In the genomic region with DNA sequence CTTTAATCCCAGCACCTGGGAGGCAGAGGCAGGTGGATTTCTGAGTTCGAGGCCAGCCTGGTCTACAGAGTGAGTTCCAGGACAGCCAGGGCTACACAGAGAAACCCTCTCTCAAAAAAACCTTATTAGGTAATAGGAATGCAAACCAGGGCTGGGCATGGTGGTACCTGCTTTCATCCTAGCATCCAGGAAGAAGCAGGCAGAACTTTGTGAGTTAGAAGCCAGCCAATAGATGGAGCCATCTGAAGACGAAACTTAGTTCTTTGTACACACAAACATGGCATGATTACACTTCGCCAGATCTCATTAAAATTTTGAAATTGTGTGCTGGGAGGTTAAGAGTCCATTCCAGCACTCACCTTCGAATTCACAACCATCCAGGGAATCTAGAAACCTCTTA, we compare ENCODE assay signal across 21 mouse cellular contexts. TPM values are rescaled to one million over a fixed set of nuclear protein-coding genes. Genes with fewer than 3 reads are reported as not detected.
DNase-seq lines count a peak whose midpoint lies in the region; ATAC-seq and TF ChIP-seq lines count a peak whose summit lies in the region.
"Had no signal": no experiment of that assay in that cellular context is flagged by ENCODE, and none has a peak within 500 bp of the region (broad histone marks: within the 10 kb centered on the region; RNA-seq: fewer than 3 reads in every experiment).

No protein-coding gene starts in this region.

- H3K4me3 ChIP-seq in liver, adult 2 months (ENCODE audit: insufficient read depth, low read depth, low read length): no peak overlapping the region
- H3K4me3 ChIP-seq in liver, embryonic 12.5 days: no peak overlapping the region
- H3K4me3 ChIP-seq in intestine, embryonic 15.5 days (replicated peaks): no peak overlapping the region
- H3K4me3 ChIP-seq: embryonic facial prominence, embryonic 12.5 days; heart, embryonic 10.5 days; lung, embryonic 15.5 days; stomach, embryonic 15.5 days had no signal

- no peak overlapping the region for H3K27ac ChIP-seq in liver, adult 2 months (replicated peaks; ENCODE audit: insufficient read depth, low read depth, low read length)
- no peak overlapping the region for H3K27ac ChIP-seq in liver, embryonic 12.5 days
- H3K27ac ChIP-seq in intestine, embryonic 15.5 days: no peak overlapping the region
- H3K27ac ChIP-seq: embryonic facial prominence, embryonic 12.5 days; heart, embryonic 10.5 days; kidney, postnatal 0 days; lung, embryonic 15.5 days; stomach, embryonic 15.5 days had no signal

- peaks cover 8% of the 10 kb centered on the region for H3K36me3 ChIP-seq in liver, adult 2 months (ENCODE audit: control insufficient read depth, insufficient read depth, low read length)
- peaks cover 11% of the 10 kb centered on the region for H3K36me3 ChIP-seq in liver, embryonic 12.5 days
- no peaks in the 10 kb centered on the region for H3K36me3 ChIP-seq in intestine, embryonic 15.5 days
- H3K36me3 ChIP-seq: stomach, embryonic 15.5 days had no signal

- no peak for TF ChIP-seq CTCF in liver, adult 2 months (IDR thresholded peaks at IDR 0.05; ENCODE audit: low read depth, low read length)

- no peak overlapping the region for H3K4me2 ChIP-seq in liver, embryonic 12.5 days
- H3K4me2 ChIP-seq in intestine, embryonic 15.5 days (replicated peaks): no peak overlapping the region
- H3K4me2 ChIP-seq: embryonic facial prominence, embryonic 12.5 days; liver, embryonic 11.5 days; lung, embryonic 15.5 days; midbrain, embryonic 11.5 days; stomach, embryonic 15.5 days had no signal

- H3K4me1 ChIP-seq in liver, adult 2 months (ENCODE audit: control insufficient read depth, insufficient read depth, low read length): no peaks in the 10 kb centered on the region
- H3K4me1 ChIP-seq in liver, embryonic 12.5 days: no peaks in the 10 kb centered on the region
- H3K4me1 ChIP-seq in intestine, embryonic 15.5 days (replicated peaks): no peaks in the 10 kb centered on the region
- H3K4me1 ChIP-seq: embryonic facial prominence, embryonic 12.5 days; heart, embryonic 10.5 days; lung, embryonic 15.5 days; stomach, embryonic 15.5 days had no signal

- no peaks in the 10 kb centered on the region for H3K27me3 ChIP-seq in liver, adult 2 months (ENCODE audit: control insufficient read depth, insufficient read depth, low read length)
- no peaks in the 10 kb centered on the region for H3K27me3 ChIP-seq in liver, embryonic 12.5 days (replicated peaks)
- H3K27me3 ChIP-seq in intestine, embryonic 15.5 days (replicated peaks): no peaks in the 10 kb centered on the region
- H3K27me3 ChIP-seq: embryonic facial prominence, embryonic 12.5 days; lung, embryonic 15.5 days; stomach, embryonic 15.5 days had no signal

- H3K9me3 ChIP-seq in liver, embryonic 12.5 days (replicated peaks): no peaks in the 10 kb centered on the region
- H3K9me3 ChIP-seq in intestine, embryonic 15.5 days: no peaks in the 10 kb centered on the region
- H3K9me3 ChIP-seq: embryonic facial prominence, embryonic 12.5 days; heart, embryonic 10.5 days; lung, embryonic 15.5 days; stomach, embryonic 15.5 days had no signal

- 0 out of 2 replicates have a peak, but pooled peaks have one; percentile 32 for ATAC-seq in frontal cortex, adult (ENCODE audit: low TSS enrichment)
- no peak for ATAC-seq in liver, embryonic 12.5 days
- ATAC-seq in intestine, embryonic 15.5 days: 0 out of 2 replicates have a peak, but pooled peaks have one; percentile 17
- no peak for ATAC-seq in monocyte, adult 5-6 weeks (replicated peaks; ENCODE audit: insufficient number of reproducible peaks, low FRiP score, low TSS enrichment, poor library complexity, severe bottlenecking)
- ATAC-seq: inflammation-experienced regulatory T-cells, adult 6 months had no signal

- no peak for DNase-seq in frontal cortex, adult 2 months (ENCODE audit: extremely low spot score in 1 of 2, low spot score in 1 of 2)
- peak; percentile 46 for DNase-seq in liver, adult 2 months (ENCODE audit: extremely low read depth, low read depth, low spot score)
- DNase-seq in NIH3T3 (ENCODE audit: low read depth): peak; percentile 35
- no peak for DNase-seq in cerebellum, postnatal 10 days
- DNase-seq: adrenal gland, postnatal 25 days; cerebellum, adult 8-10 months; heart, postnatal 10 days; right cerebral cortex, postnatal 14 days; thymus, adult 2 months had no signal

- no peak for TF ChIP-seq POLR2A in liver, adult 2 months (IDR thresholded peaks at IDR 0.05; ENCODE audit: extremely low read depth, insufficient read depth, low read length)

- WGBS in liver, adult 2 months: 27% methylated on average over 4 of the region's 4 CpGs
- 62% methylated on average over 4 of the region's 4 CpGs for WGBS in liver, embryonic 12.5 days (ENCODE audit: insufficient replicate concordance)
- WGBS in intestine, embryonic 15.5 days: 70% methylated on average over 4 of the region's 4 CpGs

- no peaks in the 10 kb centered on the region for H3K79me2 ChIP-seq in liver, adult 2 months (ENCODE audit: control insufficient read depth, insufficient read depth, low read length)

- no peak overlapping the region for H3K9ac ChIP-seq in liver, adult 2 months (ENCODE audit: low read depth, low read length)
- H3K9ac ChIP-seq in liver, embryonic 12.5 days: no peak overlapping the region
- no peak overlapping the region for H3K9ac ChIP-seq in intestine, embryonic 15.5 days
- H3K9ac ChIP-seq: embryonic facial prominence, embryonic 12.5 days; lung, embryonic 15.5 days; stomach, embryonic 15.5 days had no signal

RNA-seq across cellular contexts. Expression of a gene that starts 10.9 kb away (rescaled TPM):
- polyA plus RNA-seq in frontal cortex, adult 2 months (2012; rRNA removed): 15.0 and 15.4 TPM in 2 replicates
- 11.5 and 12.1 TPM in 2 replicates for total RNA-seq in liver, adult 2 months (2014; rRNA removed)
- 2.9 and 4.5 TPM in 2 replicates for polyA plus RNA-seq in liver, adult 2 months (2012; rRNA removed)
- polyA plus RNA-seq in liver, embryonic 12.5 days (2016; fragmentation: Nextera tagmentation; extraction: Ambion mirVana): 6.2 and 7.9 TPM in 2 replicates
- polyA plus RNA-seq in intestine, embryonic 15.5 days (2015; fragmentation: Nextera tagmentation; extraction: Ambion mirVana): 24.4 and 24.7 TPM in 2 replicates
- 4.2 to 8.3 TPM (median 8.1 TPM) in 3 replicates for total RNA-seq in monocyte, adult 5-6 weeks (2017)

Comparison
In these comparisons a context has a peak if more than half of its experiments do, and no peak if none do; other contexts are left out.
1. ATAC-seq: peak in frontal cortex, adult (single experiment) and intestine, embryonic 15.5 days (single experiment); none in liver, embryonic 12.5 days (single experiment) and monocyte, adult 5-6 weeks (single experiment).
2. DNase-seq: peak in liver, adult 2 months (single experiment) and NIH3T3 (single experiment); none in frontal cortex, adult 2 months (0 of 2) and cerebellum, postnatal 10 days (0 of 2).